Mouse (Mus musculus): ENCODE results near the gene Plekha4. TPM values are rescaled to one million over a fixed set of nuclear protein-coding genes. Genes with fewer than 3 reads are reported as not detected.
A peak's percentile ranks its signal among the peaks of the same experiment; 100 is the strongest.
"Not testable (repeated sequence)": the region's sequence is repeated elsewhere in the genome, so short reads cannot be mapped to it uniquely, and the experiment has no call there.

Plekha4 gene
- polyA plus RNA-seq, 1 experiment from 2014 or later, result 0.80 TPM

GRCm38 (mm10) chr7:45523678-45524170 is 2.4 kb upstream of the Plekha4 start:
- ATAC-seq (replicated peaks; ENCODE audit: low FRiP score), result no peak
- H3K9ac ChIP-seq (ENCODE audit: low read length), result no peak overlapping the region
- WGBS, result 90% methylated on average over 13 of the region's 13 CpGs
- peaks cover 7% of the 10 kb centered on the region; the same call in 1 of the 2 replicates for H3K4me1 ChIP-seq (replicated peaks; ENCODE audit: control insufficient read depth, insufficient read depth, low read length)
- H3K36me3 ChIP-seq (ENCODE audit: control insufficient read depth, insufficient read depth, low read length), result no peaks in the 10 kb centered on the region; the same call in 1 of the 2 replicates
- H3K4me3 ChIP-seq (ENCODE audit: low read depth, low read length), result 0 out of 2 replicates have a peak overlapping the region, but pooled peaks have one; percentile 2
- no peaks in the 10 kb centered on the region for H3K27me3 ChIP-seq (ENCODE audit: control insufficient read depth, insufficient read depth, low read length)
- H3K27ac ChIP-seq (ENCODE audit: low read depth, low read length), result no peak overlapping the region
- no peak for DNase-seq (ENCODE audit: low spot score)
- H3K9me3 ChIP-seq (ENCODE audit: control insufficient read depth, low read length), result no peaks in the 10 kb centered on the region
- H3K4me2 ChIP-seq (ENCODE audit: low read depth, low read length, severe bottlenecking), result no peak overlapping the region

- H3K36me3 ChIP-seq (ENCODE audit: control insufficient read depth, insufficient read depth, low read length), result no peaks in the 10 kb centered on the region; the same call in 1 of the 2 replicates
- no peak overlapping the region; the same call in 1 of the 2 replicates for H3K27ac ChIP-seq (ENCODE audit: low read depth, low read length)
- H3K4me3 ChIP-seq (ENCODE audit: low read depth, low read length), result peak overlapping the region; percentile 68
- peaks cover 7% of the 10 kb centered on the region; the same call in 1 of the 2 replicates for H3K4me1 ChIP-seq (replicated peaks; ENCODE audit: control insufficient read depth, insufficient read depth, low read length)
- H3K9ac ChIP-seq (ENCODE audit: low read length), result peak overlapping the region; percentile 75
- WGBS, result 37% methylated on average over 12 of the region's 12 CpGs
- no peaks in the 10 kb centered on the region for H3K9me3 ChIP-seq (ENCODE audit: control insufficient read depth, low read length)
- H3K4me2 ChIP-seq (ENCODE audit: low read depth, low read length, severe bottlenecking), result peak overlapping the region; percentile 43
- DNase-seq (ENCODE audit: low spot score) (no peak), ATAC-seq (replicated peaks; ENCODE audit: low FRiP score) (no peak)
- H3K27me3 ChIP-seq (ENCODE audit: control insufficient read depth, insufficient read depth, low read length), result no peaks in the 10 kb centered on the region
Measured at GRCm38 (mm10) chr7:45524841-45525621, 1.1 kb upstream of the Plekha4 start.

DNA sequence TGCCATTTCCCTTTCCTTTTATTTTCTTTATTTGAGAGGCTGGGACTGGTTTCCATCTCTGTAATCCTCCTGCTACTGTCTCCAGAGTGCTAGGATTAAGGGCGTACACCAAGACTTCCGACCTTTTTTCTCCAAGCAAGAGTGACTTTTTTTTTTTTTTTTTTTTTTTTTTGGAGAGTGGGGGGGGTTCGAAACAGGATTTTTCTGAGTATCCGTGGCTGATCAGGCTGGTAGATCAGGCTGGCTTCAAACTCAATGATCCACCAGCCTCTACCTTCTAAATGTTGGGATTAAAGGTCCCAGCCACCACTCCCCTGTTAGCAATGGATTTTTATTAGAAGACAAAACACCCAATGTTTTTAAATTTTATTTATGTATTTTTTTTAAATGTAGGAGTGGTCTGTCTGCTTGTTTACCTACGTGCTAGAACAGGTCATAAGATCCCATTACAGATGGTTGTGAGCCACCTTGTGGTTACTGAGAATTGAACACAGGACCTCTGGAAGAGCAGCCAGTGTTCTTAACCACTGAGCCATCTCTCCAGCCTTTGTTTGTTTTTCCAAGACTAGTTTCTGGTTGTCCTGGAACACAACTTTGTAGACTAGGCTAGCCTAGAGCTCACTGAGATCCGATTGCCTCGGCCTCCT is 467 bp downstream of the Plekha4 start:
- H3K9me3 ChIP-seq (ENCODE audit: control insufficient read depth, low read length), result no peaks in the 10 kb centered on the region
- H3K4me3 ChIP-seq (ENCODE audit: low read depth, low read length), result peak overlapping the region; percentile 68
- 0 out of 2 replicates have a peak overlapping the region, but pooled peaks have one; percentile 42 for H3K27ac ChIP-seq (ENCODE audit: low read depth, low read length)
- peaks cover 7% of the 10 kb centered on the region; the same call in 1 of the 2 replicates for H3K4me1 ChIP-seq (replicated peaks; ENCODE audit: control insufficient read depth, insufficient read depth, low read length)
- DNase-seq (ENCODE audit: low spot score) (no peak), ATAC-seq (replicated peaks; ENCODE audit: low FRiP score) (no peak)
- H3K4me2 ChIP-seq (ENCODE audit: low read depth, low read length, severe bottlenecking), result peak overlapping the region; percentile 43
- H3K36me3 ChIP-seq (ENCODE audit: control insufficient read depth, insufficient read depth, low read length), result no peaks in the 10 kb centered on the region; the same call in 1 of the 2 replicates
- H3K9ac ChIP-seq (ENCODE audit: low read length), result peak overlapping the region; percentile 75; the same call in 1 of the 2 replicates
- 31% methylated on average over 7 of the region's 7 CpGs for WGBS
- H3K27me3 ChIP-seq (ENCODE audit: control insufficient read depth, insufficient read depth, low read length), result no peaks in the 10 kb centered on the region

- not testable (repeated sequence) for H3K36me3 ChIP-seq (ENCODE audit: control insufficient read depth, insufficient read depth, low read length); H3K9ac ChIP-seq (ENCODE audit: low read length); H3K9me3 ChIP-seq (ENCODE audit: control insufficient read depth, low read length); H3K4me1 ChIP-seq (replicated peaks; ENCODE audit: control insufficient read depth, insufficient read depth, low read length); H3K4me3 ChIP-seq (ENCODE audit: low read depth, low read length); ATAC-seq (replicated peaks; ENCODE audit: low FRiP score); H3K27ac ChIP-seq (ENCODE audit: low read depth, low read length); H3K4me2 ChIP-seq (ENCODE audit: low read depth, low read length, severe bottlenecking); DNase-seq (ENCODE audit: low spot score); H3K27me3 ChIP-seq (ENCODE audit: control insufficient read depth, insufficient read depth, low read length)
- WGBS, result 94% methylated on average over 6 of the region's 6 CpGs
Measured at GRCm38 (mm10) chr7:45527169-45527568, 1.0 kb downstream of the Plekha4 start.

DNA sequence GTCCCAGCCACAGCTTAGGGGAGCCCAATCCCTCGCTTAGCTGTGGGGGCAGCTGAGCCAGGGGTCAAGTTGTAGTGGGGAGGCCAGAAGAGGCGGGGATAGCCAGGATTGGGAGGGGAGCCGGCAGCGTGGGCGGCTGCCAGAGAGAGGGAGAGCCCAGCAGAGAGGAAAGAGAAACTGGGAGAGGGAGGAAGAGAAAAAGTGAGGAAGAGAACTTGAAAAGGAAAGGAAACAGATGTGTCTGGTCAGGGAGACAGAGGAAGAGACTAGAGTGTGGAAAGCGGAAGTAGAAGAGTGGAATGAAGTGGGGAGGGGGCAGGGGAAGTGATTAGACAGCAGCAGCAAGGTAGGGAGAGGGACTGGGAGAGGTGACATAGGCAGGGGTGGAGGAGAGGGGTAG is 3.3 kb downstream of the Plekha4 start:
- Histone ChIP-seq H3K9ac (ENCODE audit: low read length) (no peak overlapping the region), H3K4me1 (replicated peaks; ENCODE audit: control insufficient read depth, insufficient read depth, low read length) (peaks cover 7% of the 10 kb centered on the region; the same call in 1 of the 2 replicates), H3K27ac (ENCODE audit: low read depth, low read length) (no peak overlapping the region), H3K36me3 (ENCODE audit: control insufficient read depth, insufficient read depth, low read length) (no peaks in the 10 kb centered on the region), H3K4me2 (ENCODE audit: low read depth, low read length, severe bottlenecking) (no peak overlapping the region), H3K27me3 (ENCODE audit: control insufficient read depth, insufficient read depth, low read length) (no peaks in the 10 kb centered on the region), H3K4me3 (ENCODE audit: low read depth, low read length) (no peak overlapping the region), H3K9me3 (ENCODE audit: control insufficient read depth, low read length) (no peaks in the 10 kb centered on the region)
- DNase-seq (ENCODE audit: low spot score) (no peak), ATAC-seq (replicated peaks; ENCODE audit: low FRiP score) (no peak)
- WGBS, result 22% methylated on average over 6 of the region's 6 CpGs

GRCm38 (mm10) chr7:45530643-45531042 is 4.5 kb downstream of the Plekha4 start:
- 80% methylated on average over 2 of the region's 2 CpGs for WGBS
- no peak overlapping the region for H3K27ac ChIP-seq (ENCODE audit: low read depth, low read length)

DNA sequence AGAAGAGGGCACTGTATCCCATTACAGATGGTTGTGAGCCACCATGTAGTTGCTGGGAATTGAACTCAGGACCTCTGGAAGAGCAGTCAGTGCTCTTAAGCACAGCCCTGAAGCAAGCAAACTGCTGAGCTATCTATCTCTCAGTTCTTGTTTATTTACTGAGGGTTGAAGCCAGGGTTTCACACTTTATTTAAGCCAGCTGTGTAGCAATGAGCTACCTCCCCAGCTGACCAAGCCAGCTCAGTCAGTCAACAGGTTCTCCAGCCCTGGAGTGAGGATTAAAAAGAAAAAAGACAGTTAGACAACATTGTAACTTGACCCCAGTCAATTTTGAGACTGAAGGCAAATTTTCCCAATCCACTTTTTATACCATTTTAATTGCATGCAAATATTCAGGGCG is 9.5 kb downstream of the Plekha4 start:
- WGBS, result 84% methylated on average over 1 of the region's 1 CpGs
- H3K4me3 ChIP-seq (ENCODE audit: low read depth, low read length), result no peak overlapping the region
- H3K27me3 ChIP-seq (ENCODE audit: control insufficient read depth, insufficient read depth, low read length), result no peaks in the 10 kb centered on the region
- H3K27ac ChIP-seq (ENCODE audit: low read depth, low read length), result no peak overlapping the region
- H3K9ac ChIP-seq (ENCODE audit: low read length), result no peak overlapping the region
- ATAC-seq (replicated peaks; ENCODE audit: low FRiP score), result no peak
- H3K36me3 ChIP-seq (ENCODE audit: control insufficient read depth, insufficient read depth, low read length), result no peaks in the 10 kb centered on the region
- DNase-seq (ENCODE audit: low spot score), result no peak
- H3K9me3 ChIP-seq (ENCODE audit: control insufficient read depth, low read length), result no peaks in the 10 kb centered on the region
- no peak overlapping the region for H3K4me2 ChIP-seq (ENCODE audit: low read depth, low read length, severe bottlenecking)
- peaks cover 2% of the 10 kb centered on the region; the same call in 1 of the 2 replicates for H3K4me1 ChIP-seq (replicated peaks; ENCODE audit: control insufficient read depth, insufficient read depth, low read length)

More at GRCm38 (mm10) chr7:45530643-45531042, 4.5 kb downstream of the Plekha4 start:
- H3K4me3 ChIP-seq (ENCODE audit: low read depth, low read length), result no peak overlapping the region
- H3K36me3 ChIP-seq (ENCODE audit: control insufficient read depth, insufficient read depth, low read length), result no peaks in the 10 kb centered on the region
- no peaks in the 10 kb centered on the region; the same call in 1 of the 2 replicates for H3K4me1 ChIP-seq (replicated peaks; ENCODE audit: control insufficient read depth, insufficient read depth, low read length)
- no peak overlapping the region for H3K4me2 ChIP-seq (ENCODE audit: low read depth, low read length, severe bottlenecking)
- DNase-seq (ENCODE audit: low spot score) (no peak), ATAC-seq (replicated peaks; ENCODE audit: low FRiP score) (no peak)
- no peak overlapping the region for H3K9ac ChIP-seq (ENCODE audit: low read length)
- H3K9me3 ChIP-seq (ENCODE audit: control insufficient read depth, low read length), result no peaks in the 10 kb centered on the region
- H3K27me3 ChIP-seq (ENCODE audit: control insufficient read depth, insufficient read depth, low read length), result no peaks in the 10 kb centered on the region

GRCm38 (mm10) chr7:45537602-45538001 is 11.5 kb downstream of the Plekha4 start:
- Histone ChIP-seq H3K4me3 (ENCODE audit: low read depth, low read length) (peak overlapping the region; percentile 50), H3K27ac (ENCODE audit: low read depth, low read length) (no peak overlapping the region), H3K4me2 (ENCODE audit: low read depth, low read length, severe bottlenecking) (peak overlapping the region; percentile 73), H3K36me3 (ENCODE audit: control insufficient read depth, insufficient read depth, low read length) (no peaks in the 10 kb centered on the region), H3K9me3 (ENCODE audit: control insufficient read depth, low read length) (no peaks in the 10 kb centered on the region), H3K4me1 (replicated peaks; ENCODE audit: control insufficient read depth, insufficient read depth, low read length) (peaks cover 2% of the 10 kb centered on the region; the same call in 1 of the 2 replicates), H3K9ac (ENCODE audit: low read length) (peak overlapping the region; percentile 63), H3K27me3 (ENCODE audit: control insufficient read depth, insufficient read depth, low read length) (no peaks in the 10 kb centered on the region)
- WGBS, result 76% methylated on average over 10 of the region's 10 CpGs
- ATAC-seq (replicated peaks; ENCODE audit: low FRiP score) (no peak), DNase-seq (ENCODE audit: low spot score) (no peak)
